Mouse (Mus musculus): Measurements from ENCODE around the gene Rbm48. TPM values are rescaled to one million over a fixed set of nuclear protein-coding genes. Genes with fewer than 3 reads are reported as not detected.
A peak's percentile ranks its signal among the peaks of the same experiment; 100 is the strongest.

The Rbm48 gene
- polyA plus RNA-seq, 3 experiments from 2014 or later = 26.7 to 39.1 (median 32.6) TPM

- ATAC-seq = no peak
Observed at GRCm38 (mm10) chr5:3546226-3546625, 50.2 kb downstream of the Rbm48 start.

DNA sequence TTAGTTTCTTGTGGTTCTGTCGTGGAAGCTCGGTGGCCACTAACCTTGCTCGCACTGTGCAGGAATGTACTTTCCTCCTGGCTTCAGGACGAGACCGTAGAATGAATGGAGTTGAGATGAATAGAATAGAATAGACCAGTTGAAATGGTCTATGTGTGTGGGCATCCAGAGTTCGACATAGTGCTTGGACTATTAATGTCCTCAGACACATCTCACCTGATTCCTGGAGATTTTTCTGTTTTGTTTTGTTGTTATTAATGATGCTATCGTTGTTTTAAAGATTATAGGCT, 52.0 kb downstream of the Rbm48 start:
- ATAC-seq = no peak

GRCm38 (mm10) chr5:3543629-3544479, 52.5 kb downstream of the Rbm48 start, which contains the start of gene Fam133b:
Fam133b (plus strand) TSS chr5:3543833.
- ATAC-seq = peak; percentile 96

GRCm38 (mm10) chr5:3541871-3542270, 54.5 kb downstream of the Rbm48 start:
- ATAC-seq = no peak

DNA sequence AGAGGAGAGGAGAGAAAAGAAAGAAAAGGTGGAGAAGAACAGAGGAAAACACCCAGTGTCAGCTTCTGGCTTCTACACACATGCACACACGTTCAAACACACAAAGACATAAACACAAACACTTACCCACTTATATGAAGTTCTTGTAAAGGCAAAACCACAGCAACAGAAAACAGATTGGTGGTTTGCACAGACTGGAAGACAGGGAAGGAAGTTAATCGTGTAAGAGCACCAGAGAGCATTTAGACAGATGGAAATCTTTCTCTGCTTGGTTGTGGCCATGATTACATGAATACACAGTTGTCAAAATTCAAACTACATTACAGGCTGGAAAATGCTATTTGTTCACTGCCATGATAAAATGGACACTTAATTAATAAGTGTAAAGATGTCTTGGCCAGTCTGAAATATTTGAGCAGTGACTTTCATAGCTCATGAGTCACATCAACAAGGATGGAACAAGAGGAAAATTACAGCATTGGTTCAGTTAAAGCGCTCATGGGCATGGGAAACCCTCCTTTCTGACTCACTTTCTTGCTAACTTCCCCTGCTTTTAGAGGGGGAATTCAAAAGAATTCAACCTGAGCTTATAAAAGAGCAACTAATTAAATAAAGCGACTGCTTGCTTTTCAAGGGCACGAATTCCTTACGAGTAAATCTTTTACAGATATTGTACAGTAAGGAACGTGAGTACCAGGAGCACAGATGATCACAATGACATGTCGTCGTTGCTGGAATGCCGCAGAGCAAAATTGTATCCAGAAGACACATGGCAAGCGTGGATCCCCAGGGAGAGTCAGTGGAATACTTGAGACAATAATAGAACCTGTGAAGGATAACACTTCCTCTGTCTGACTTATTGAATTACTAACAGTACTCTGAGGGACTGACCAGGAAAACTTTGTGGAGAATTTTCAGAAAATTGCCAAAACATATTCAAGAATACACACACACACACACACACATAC, 57.6 kb downstream of the Rbm48 start:
- no peak for ATAC-seq

DNA sequence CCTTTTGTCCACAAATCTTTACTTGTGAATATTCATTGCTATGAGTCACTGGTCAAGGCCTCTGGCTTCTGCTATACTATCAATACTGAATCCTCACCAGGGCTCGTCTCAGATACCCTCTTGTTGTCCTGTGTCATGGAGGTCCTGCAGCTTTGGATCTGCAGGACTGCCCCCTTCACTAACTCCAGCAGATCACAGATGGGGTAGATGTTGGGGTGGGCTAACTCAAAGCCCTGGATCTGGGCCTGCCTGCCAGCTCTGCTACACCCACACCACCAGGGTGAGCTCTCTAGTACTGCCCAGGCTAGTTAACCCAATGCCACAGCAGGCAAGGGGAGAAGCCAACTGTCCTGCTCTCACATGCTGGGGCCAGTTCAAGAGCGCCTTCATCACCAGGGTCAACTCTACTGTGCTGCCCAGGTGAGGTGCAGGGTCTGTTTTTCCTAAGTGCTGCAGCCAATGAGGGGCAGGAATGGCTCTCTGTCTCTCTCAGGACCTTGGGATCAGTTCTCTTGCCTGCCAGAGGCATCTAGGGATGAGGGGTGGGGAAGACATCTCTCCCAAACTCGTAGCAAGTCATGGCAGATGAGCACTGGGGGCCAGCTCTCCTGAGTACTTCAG, 59.7 kb downstream of the Rbm48 start:
- no peak for ATAC-seq

Other genes with a start within 250 kb of the Rbm48 start
- 10 to 100 TPM; 40.1 to 59.9 (median 53.6) TPM for gene Fam133b, start 52.8 kb downstream of the Rbm48 start, polyA plus RNA-seq (2017; shearing (Covaris generic))
- 10 to 100 TPM in 2 of 3 experiments, 1 to 10 TPM in 1; 7.4 to 15.4 (median 10.7) TPM for gene 1700109H08Rik, start 25.0 kb downstream of the Rbm48 start, polyA plus RNA-seq (2017; shearing (Covaris generic))
- gene Pex1, start 519 bp downstream of the Rbm48 start, polyA plus RNA-seq (2017; shearing (Covaris generic)) = 10 to 100 TPM; 13.4 to 19.2 (median 18.9) TPM
- not detected for gene Tmbim7, start 54.6 kb upstream of the Rbm48 start, polyA plus RNA-seq (2017; shearing (Covaris generic))
- 10 to 100 TPM; 29.6 to 39.4 (median 39.1) TPM for gene Gatad1, start 60.6 kb upstream of the Rbm48 start, polyA plus RNA-seq (2017; shearing (Covaris generic))
- 10 to 100 TPM; 17.5 to 19.5 (median 18.8) TPM for gene Ankib1, start 206.3 kb upstream of the Rbm48 start, polyA plus RNA-seq (2017; shearing (Covaris generic))
- 100 to 1,000 TPM; 104 to 131 (median 120) TPM for gene Krit1, start 206.6 kb upstream of the Rbm48 start, polyA plus RNA-seq (2017; shearing (Covaris generic))
- gene Lrrd1, start 248.6 kb upstream of the Rbm48 start, polyA plus RNA-seq (2017; shearing (Covaris generic)) = under 1 TPM in 2 of 3 experiments, not detected in 1; 0.79 to 0.83 TPM

Measured in inflammation-experienced regulatory T-cells, adult 6 months (primary cell).